Mouse (Mus musculus) forebrain, embryonic 11.5 days (tissue): ENCODE measurements at regions not wholly inside any gene's neighbourhood (a gene's known extent, or its start where the extent isn't known, plus 50 kb on each side); places are given as distances from the start of the nearest gene placed in this dataset.

ENCODE experiments used
- ATAC-seq: fragments of 200-750 bp; cut with Nextera tagmentation; replicated peaks from 2 replicates; pipeline ENCODE4 v1.8.0; 2017; ENCODE audit warnings: moderate TSS enrichment; ENCODE audit not compliant: low FRiP score
- DNase-seq: peaks from one replicate; pipeline ENCODE4 v3.0.0-alpha.2; 2017; ENCODE audit warnings: low spot score
- H3K27ac ChIP-seq: fragments of 300-500 bp; sonication (generic); 2 replicates; pipeline ENCODE4 v1.5.1; 2014; ENCODE audit warnings: low read depth, low read length
- H3K27me3 ChIP-seq: fragments of 300-500 bp; sonication (generic); 2 replicates; pipeline ENCODE4 v1.6.1; 2014; ENCODE audit warnings: mild to moderate bottlenecking, low read length, mixed read lengths; ENCODE audit not compliant: control insufficient read depth, insufficient read depth
- H3K36me3 ChIP-seq: fragments of 300-500 bp; sonication (generic); 2 replicates; pipeline ENCODE4 v1.6.1; 2014; ENCODE audit warnings: mild to moderate bottlenecking, low read length, moderate library complexity, mixed read lengths; ENCODE audit not compliant: control insufficient read depth, insufficient read depth
- H3K4me1 ChIP-seq: fragments of 300-500 bp; sonication (generic); replicated peaks from 2 replicates; pipeline ENCODE4 v1.6.1; 2014; ENCODE audit warnings: low read length, mixed read lengths; ENCODE audit not compliant: control insufficient read depth, insufficient read depth
- H3K4me2 ChIP-seq: fragments of 300-500 bp; sonication (generic); 2 replicates; pipeline ENCODE4 v1.6.1; 2014; ENCODE audit warnings: low read depth, mild to moderate bottlenecking, low read length, moderate library complexity, mixed read lengths; ENCODE audit not compliant: severe bottlenecking
- H3K4me3 ChIP-seq: fragments of 300-500 bp; sonication (generic); 2 replicates; pipeline ENCODE4 v1.5.1; 2014; ENCODE audit warnings: low read depth, low read length
- H3K9ac ChIP-seq: fragments of 300-500 bp; sonication (generic); 2 replicates; pipeline ENCODE4 v1.6.1; 2014; ENCODE audit warnings: low read length
- H3K9me3 ChIP-seq: fragments of 300-500 bp; sonication (generic); 2 replicates; pipeline ENCODE4 v1.6.1; 2016; ENCODE audit warnings: low read length, mixed read lengths; ENCODE audit not compliant: control insufficient read depth
- WGBS: fragments of 180-500 bp; shearing (Covaris S2); extraction: QIAGEN DNeasy Blood & Tissue Kit; methylation state at CpG from one replicate; pipeline ENCODE4 v1.1.7; 2014; 5-methylcytosine and 5-hydroxymethylcytosine counted together

GRCm38 (mm10) chr6:89012998-89013689 lies 111.1 kb downstream of the Tpra1 start:
- H3K27ac ChIP-seq, result peak overlapping the region; percentile 84
- DNase-seq (peak; percentile 87), ATAC-seq (peak; percentile 75)
- no peak overlapping the region for H3K4me2 ChIP-seq
- no peaks in the 10 kb centered on the region for H3K9me3 ChIP-seq
- H3K36me3 ChIP-seq, result no peaks in the 10 kb centered on the region
- H3K9ac ChIP-seq, result peak overlapping the region; percentile 32; the same call in 1 of the 2 replicates
- 29% methylated on average over 12 of the region's 12 CpGs for WGBS
- no peak overlapping the region for H3K4me3 ChIP-seq
- H3K27me3 ChIP-seq, result peaks cover 3% of the 10 kb centered on the region; the same call in 1 of the 2 replicates
- peaks cover 25% of the 10 kb centered on the region for H3K4me1 ChIP-seq

GRCm38 (mm10) chr6:89013690-89014061 lies 111.6 kb downstream of the Tpra1 start:
- DNase-seq (no peak), ATAC-seq (no peak)
- Histone ChIP-seq H3K4me2 (no peak overlapping the region), H3K4me3 (no peak overlapping the region), H3K4me1 (peaks cover 21% of the 10 kb centered on the region), H3K9me3 (no peaks in the 10 kb centered on the region), H3K27ac (peak overlapping the region; percentile 84), H3K9ac (peak overlapping the region; percentile 32; the same call in 1 of the 2 replicates), H3K36me3 (no peaks in the 10 kb centered on the region), H3K27me3 (peaks cover 3% of the 10 kb centered on the region; the same call in 1 of the 2 replicates)
- 46% methylated on average over 8 of the region's 8 CpGs for WGBS

- Histone ChIP-seq H3K36me3 (no peaks in the 10 kb centered on the region), H3K27me3 (peaks cover 35% of the 10 kb centered on the region), H3K4me1 (peaks cover 9% of the 10 kb centered on the region), H3K9me3 (no peaks in the 10 kb centered on the region), H3K27ac (no peak overlapping the region), H3K9ac (no peak overlapping the region), H3K4me3 (no peak overlapping the region), H3K4me2 (no peak overlapping the region)
- DNase-seq, result peak; percentile 78
- 15% methylated on average over 11 of the region's 11 CpGs for WGBS
- ATAC-seq, result peak; percentile 84
These were observed 122.1 kb downstream of the Tpra1 start for GRCm38 (mm10) chr6:89024101-89024650.

- Histone ChIP-seq H3K9ac (no peak overlapping the region), H3K36me3 (no peaks in the 10 kb centered on the region), H3K4me2 (no peak overlapping the region), H3K9me3 (no peaks in the 10 kb centered on the region), H3K4me1 (peaks cover 11% of the 10 kb centered on the region; the same call in 1 of the 2 replicates), H3K4me3 (no peak overlapping the region), H3K27me3 (no peaks in the 10 kb centered on the region), H3K27ac (no peak overlapping the region)
- WGBS, result 43% methylated on average over 5 of the region's 5 CpGs
- no peak for ATAC-seq
- DNase-seq, result no peak
These were observed 131.6 kb downstream of the Tpra1 start for GRCm38 (mm10) chr6:89033433-89034298.

GRCm38 (mm10) chr6:89034455-89034854 lies 132.4 kb downstream of the Tpra1 start:
- H3K9ac ChIP-seq, result no peak overlapping the region
- DNase-seq, result no peak
- 67% methylated on average over 3 of the region's 3 CpGs for WGBS
- no peak overlapping the region for H3K4me2 ChIP-seq
- no peaks in the 10 kb centered on the region for H3K36me3 ChIP-seq
- no peak overlapping the region for H3K27ac ChIP-seq
- no peak for ATAC-seq
- no peaks in the 10 kb centered on the region for H3K27me3 ChIP-seq
- H3K4me1 ChIP-seq, result peaks cover 11% of the 10 kb centered on the region; the same call in 1 of the 2 replicates
- H3K4me3 ChIP-seq, result no peak overlapping the region
- no peaks in the 10 kb centered on the region for H3K9me3 ChIP-seq

GRCm38 (mm10) chr6:89035061-89035835 lies 133.2 kb downstream of the Tpra1 start:
- H3K36me3 ChIP-seq, result no peaks in the 10 kb centered on the region
- DNase-seq (no peak), ATAC-seq (peak; percentile 63)
- H3K27ac ChIP-seq, result no peak overlapping the region
- no peaks in the 10 kb centered on the region for H3K9me3 ChIP-seq
- peak overlapping the region; percentile 2; the same call in 1 of the 2 replicates for H3K4me2 ChIP-seq
- 45% methylated on average over 13 of the region's 13 CpGs for WGBS
- peak overlapping the region; percentile 41; the same call in 1 of the 2 replicates for H3K9ac ChIP-seq
- H3K4me1 ChIP-seq, result peaks cover 11% of the 10 kb centered on the region; the same call in 1 of the 2 replicates
- no peak overlapping the region for H3K4me3 ChIP-seq
- no peaks in the 10 kb centered on the region for H3K27me3 ChIP-seq

- H3K36me3 ChIP-seq, result no peaks in the 10 kb centered on the region
These were observed 133.7 kb downstream of the Tpra1 start for GRCm38 (mm10) chr6:89035836-89036156.

GRCm38 (mm10) chr6:89037392-89037791 lies 135.3 kb downstream of the Tpra1 start:
- no peak overlapping the region for H3K27ac ChIP-seq
- no peak overlapping the region for H3K9ac ChIP-seq
- whole genome bisulfite sequencing, result 57% methylated on average over 2 of the region's 2 CpGs
- ATAC-seq (no peak), DNase-seq (no peak)
- H3K9me3 ChIP-seq, result no peaks in the 10 kb centered on the region
- H3K36me3 ChIP-seq, result no peaks in the 10 kb centered on the region
- no peak overlapping the region for H3K4me2 ChIP-seq
- H3K4me3 ChIP-seq, result no peak overlapping the region
- H3K27me3 ChIP-seq, result no peaks in the 10 kb centered on the region
- H3K4me1 ChIP-seq, result peaks cover 11% of the 10 kb centered on the region; the same call in 1 of the 2 replicates

More at GRCm38 (mm10) chr6:89035836-89036156, 133.7 kb downstream of the Tpra1 start:
- H3K9me3 ChIP-seq, result no peaks in the 10 kb centered on the region
- no peak overlapping the region for H3K4me3 ChIP-seq
- H3K4me1 ChIP-seq, result peaks cover 11% of the 10 kb centered on the region; the same call in 1 of the 2 replicates
- ATAC-seq (peak; percentile 45), DNase-seq (no peak)
- H3K9ac ChIP-seq, result no peak overlapping the region
- no peak overlapping the region for H3K27ac ChIP-seq
- H3K4me2 ChIP-seq, result peak overlapping the region; percentile 2; the same call in 1 of the 2 replicates
- 28% methylated on average over 4 of the region's 4 CpGs for WGBS
- no peaks in the 10 kb centered on the region for H3K27me3 ChIP-seq
